Mouse (Mus musculus): Measurements from ENCODE around the gene Nxt2.
"Not testable (repeated sequence)": the region's sequence is repeated elsewhere in the genome, so short reads cannot be mapped to it uniquely, and the experiment has no call there.

Gene Nxt2

GRCm38 (mm10) chrX:142226542-142226941 is at the start of gene Nxt2:
Gene Nxt2, plus strand, starts transcription at chrX:142226770.
- in situ Hi-C loops (cut with MseI, MboI) = no loop called here

- in situ Hi-C loops (cut with MseI, MboI) = no loop called here
Observed at GRCm38 (mm10) chrX:142176981-142177380, 49.6 kb upstream of the Nxt2 start.

- in situ Hi-C loops (cut with MseI, MboI) = no loop called here
Observed at GRCm38 (mm10) chrX:142182026-142182425, 44.5 kb upstream of the Nxt2 start.

- in situ Hi-C loops (cut with MseI, MboI) = no loop called here
Observed at GRCm38 (mm10) chrX:142189023-142189703, 37.4 kb upstream of the Nxt2 start.

DNA sequence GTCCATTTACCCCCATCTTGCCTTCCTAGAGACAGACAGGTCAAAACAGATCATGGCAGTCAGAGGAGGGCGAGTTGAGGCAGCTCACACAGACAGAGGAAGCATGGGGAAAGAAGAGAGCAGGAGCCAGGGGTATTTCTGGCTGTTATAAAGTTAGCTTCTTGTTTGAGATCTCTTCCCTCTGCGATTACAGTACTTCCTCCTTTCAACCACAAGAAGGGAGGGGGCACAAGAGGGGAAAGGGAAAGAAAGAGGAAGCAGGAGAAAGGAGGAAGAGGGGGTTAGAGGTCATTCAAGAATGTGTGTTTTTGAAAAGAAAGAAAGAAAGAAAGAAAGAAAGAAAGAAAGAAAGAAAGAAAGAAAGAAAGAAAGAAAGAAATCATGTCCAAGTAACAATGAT is 36.2 kb upstream of the Nxt2 start:
- in situ Hi-C loops (cut with MseI, MboI) = no loop called here

- in situ Hi-C loops (cut with MseI, MboI) = no loop called here
Observed at GRCm38 (mm10) chrX:142194420-142194819, 32.1 kb upstream of the Nxt2 start.

DNA sequence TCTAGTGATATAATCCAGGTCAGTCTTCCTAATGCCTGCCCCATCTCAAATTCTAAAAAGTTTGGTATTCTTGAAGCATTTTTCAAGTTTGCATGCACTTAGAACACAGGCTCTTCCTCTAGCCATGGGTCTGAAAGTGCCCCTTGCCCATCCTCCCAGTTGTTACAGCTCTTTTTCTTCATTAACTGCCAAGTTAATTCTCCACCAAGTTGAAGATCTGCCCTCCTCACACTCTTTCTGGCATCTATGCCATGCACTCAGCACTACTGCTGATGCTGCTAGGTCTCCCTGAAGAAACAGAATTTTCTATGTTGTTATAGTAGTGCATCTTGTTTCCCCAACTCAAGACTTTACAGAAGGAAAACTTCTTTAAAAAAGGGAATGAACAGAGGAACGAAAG is 31.0 kb upstream of the Nxt2 start:
- in situ Hi-C loops (cut with MseI, MboI) = no loop called here

GRCm38 (mm10) chrX:142196831-142197230 is 29.7 kb upstream of the Nxt2 start, which contains the start of gene Gucy2f:
Gene Gucy2f, minus strand, starts transcription at chrX:142196931.
- in situ Hi-C loops (cut with MseI, MboI) = no loop called here

- in situ Hi-C loops (cut with MseI, MboI) = no loop called here
Observed at GRCm38 (mm10) chrX:142200295-142200694, 26.3 kb upstream of the Nxt2 start.

DNA sequence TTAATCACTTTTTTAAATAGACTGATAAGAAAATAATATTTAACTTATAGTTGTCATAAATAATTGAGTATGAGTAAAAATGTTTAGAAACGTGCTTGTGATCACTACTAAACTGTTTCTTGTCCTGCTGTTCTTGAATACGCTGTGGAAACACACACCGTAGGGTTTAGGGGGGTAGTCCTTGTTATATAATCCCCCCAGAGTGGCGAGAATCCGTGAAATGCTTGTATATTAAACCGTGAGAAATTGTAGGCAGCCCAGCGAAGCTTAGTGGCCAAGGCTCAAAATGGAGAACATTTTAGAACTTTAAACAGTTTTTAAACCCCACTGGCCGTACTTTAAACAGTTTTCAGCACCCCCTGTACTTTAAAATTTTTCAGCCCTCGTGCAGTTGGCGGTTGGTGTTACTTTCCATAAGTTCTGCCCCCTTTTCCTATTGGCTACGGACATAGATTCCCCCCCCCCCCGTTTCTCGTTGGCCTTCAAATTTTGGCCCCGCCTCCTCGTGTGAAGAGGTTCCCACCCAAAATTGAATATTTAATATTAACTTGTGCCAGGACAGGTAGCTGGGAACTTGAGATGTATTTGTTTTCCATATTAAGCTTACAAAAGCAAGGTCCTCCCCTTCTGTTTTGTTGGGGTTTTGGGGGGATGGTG is 956 bp downstream of the Nxt2 start:
- in situ Hi-C loops (cut with MseI, MboI) = no loop called here

DNA sequence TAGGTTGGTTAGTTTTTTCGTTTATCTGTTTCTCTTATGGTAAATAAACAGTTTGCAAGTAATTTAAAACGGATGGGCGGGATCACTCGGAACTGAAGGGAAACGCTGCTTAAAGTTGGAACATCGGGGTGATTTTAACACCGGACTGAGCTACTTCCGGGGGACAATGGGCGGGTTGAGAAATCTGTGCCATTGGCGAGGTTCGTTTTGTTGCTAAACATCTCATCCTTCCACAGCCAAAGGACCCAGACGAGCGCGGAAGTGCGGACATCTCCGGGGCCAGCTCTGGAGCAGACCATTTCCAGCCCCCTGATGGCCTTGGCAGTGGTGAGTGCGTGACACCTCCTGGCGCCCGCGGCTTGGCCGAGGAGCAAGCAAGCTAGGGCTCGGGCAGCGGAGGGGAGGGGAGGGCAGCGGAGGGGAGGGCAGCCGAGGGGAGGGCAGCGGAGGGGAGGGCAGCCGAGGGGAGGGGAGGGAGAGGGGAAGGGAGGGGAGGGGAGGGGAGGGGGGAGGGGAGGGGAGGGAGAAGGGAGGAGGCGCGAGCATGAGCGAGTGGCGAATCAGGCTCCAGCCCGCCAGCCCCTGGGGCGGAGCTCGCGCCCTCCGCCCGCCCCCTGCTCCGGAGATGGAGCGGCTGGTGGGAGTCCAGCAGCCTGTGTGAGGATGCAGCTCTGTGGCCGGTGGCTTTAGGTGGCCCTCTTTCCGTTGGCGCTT is 1.6 kb downstream of the Nxt2 start:
- in situ Hi-C loops (cut with MseI, MboI) = no loop called here

GRCm38 (mm10) chrX:142228769-142229158 is 2.2 kb downstream of the Nxt2 start:
- in situ Hi-C loops (cut with MseI, MboI) = no loop called here

DNA sequence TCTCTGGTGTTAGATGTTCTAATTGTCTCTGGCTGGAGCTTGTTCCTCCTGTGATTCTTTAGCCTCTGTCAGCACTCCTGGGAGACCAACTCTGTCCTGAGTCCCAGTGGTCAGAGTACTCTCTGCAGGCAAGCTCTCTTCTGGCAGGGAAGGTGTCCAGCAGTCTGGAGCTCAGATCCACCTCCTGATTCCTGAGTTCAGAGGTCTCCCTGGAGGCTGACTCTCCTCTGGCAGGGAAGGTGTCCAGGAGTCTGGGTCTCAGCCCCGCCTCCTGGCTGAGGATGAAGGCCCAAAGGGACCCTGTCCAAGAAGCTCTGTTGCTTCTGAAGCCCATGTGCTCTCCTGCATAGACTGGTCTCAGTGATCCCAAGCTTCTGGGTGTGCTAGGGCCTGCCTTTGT is 9.6 kb downstream of the Nxt2 start:
- in situ Hi-C loops (cut with MseI, MboI) = not testable (repeated sequence)

DNA sequence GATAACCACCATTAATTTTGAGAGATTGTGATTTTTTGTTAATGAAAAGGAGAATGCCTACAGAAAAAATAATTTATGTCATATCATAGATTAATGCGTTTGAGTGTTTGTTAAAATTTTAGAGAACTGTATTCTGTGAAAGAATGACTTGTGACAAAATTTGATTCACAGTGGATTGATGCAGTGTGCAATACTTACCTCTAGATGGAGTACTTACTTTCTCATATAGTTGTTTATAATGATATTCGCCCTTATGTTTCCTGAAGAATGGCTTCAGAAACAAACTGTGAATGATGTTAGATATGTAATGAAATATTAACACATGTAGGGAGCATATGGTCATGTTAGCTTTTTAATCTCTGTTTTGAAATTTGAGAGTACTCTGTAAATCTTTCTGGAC is 10.5 kb downstream of the Nxt2 start:
- in situ Hi-C loops (cut with MseI, MboI) = no loop called here

DNA sequence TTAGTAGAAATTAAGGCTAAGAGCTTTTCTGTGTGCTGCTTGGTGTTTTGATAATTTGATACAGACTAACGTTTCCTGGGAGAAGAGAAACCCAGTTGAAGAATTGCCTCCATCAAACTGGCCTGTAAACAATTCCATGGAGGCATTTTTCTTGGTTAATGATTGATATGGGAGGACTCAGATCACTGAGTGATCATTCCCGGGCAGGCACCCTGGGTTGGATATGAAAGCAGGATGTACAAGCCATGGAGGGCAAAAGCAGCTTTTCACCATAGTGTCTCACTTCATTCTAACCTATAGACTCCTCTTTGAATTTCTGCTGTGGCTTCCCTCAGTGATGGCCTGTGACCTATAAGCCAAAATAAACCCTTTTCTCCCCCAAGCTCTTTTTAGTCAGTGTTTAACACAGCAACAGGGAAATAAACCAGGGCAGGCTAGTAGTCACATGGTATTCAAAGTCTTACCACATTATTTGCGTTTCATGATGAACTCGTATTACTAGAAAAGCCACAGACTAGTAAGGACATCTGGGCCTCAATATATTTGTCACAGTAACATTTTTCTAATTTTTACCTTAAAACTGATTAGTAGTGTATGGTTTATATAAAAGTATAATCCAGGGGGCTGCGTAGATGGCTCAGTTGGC is 19.2 kb downstream of the Nxt2 start:
- in situ Hi-C loops (cut with MseI, MboI) = no loop called here

DNA sequence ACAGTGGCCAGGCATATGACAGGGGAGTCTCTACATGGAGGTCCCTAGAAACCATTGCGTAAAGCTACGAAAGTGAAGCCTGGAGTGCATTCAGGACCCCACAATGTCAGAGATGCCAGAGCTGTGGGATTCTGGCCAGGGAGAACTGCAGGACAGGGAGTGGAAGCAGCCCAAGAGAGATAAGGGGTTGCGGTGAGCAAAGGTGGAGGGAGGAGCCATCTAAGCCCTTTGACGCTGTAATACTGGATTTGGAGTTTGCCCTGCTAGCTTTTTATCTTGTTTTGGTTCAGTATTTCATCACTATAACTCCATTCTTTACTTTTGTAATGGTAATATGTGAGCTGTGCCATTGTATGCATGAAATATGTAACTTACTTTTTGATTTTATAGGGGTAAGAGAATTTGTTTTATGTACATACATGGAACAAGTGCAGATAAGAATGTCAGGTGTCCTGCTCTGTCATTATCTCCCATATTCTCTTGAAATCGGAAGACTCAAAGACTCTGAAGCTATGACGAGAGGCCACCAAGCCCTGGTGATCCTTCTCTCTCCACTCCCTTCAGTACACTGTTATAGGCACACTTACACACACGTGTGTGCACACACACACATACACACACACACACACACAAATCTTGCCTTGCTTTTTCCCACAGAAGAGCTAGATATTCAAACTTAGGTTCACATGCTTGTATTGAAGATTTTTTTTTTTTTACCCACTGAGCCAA is 23.6 kb downstream of the Nxt2 start:
- in situ Hi-C loops (cut with MseI, MboI) = no loop called here

- in situ Hi-C loops (cut with MseI, MboI) = no loop called here
Observed at GRCm38 (mm10) chrX:142276031-142276430, 49.5 kb downstream of the Nxt2 start.

- in situ Hi-C loops (cut with MseI, MboI) = no loop called here
Observed at GRCm38 (mm10) chrX:142276573-142276972, 50.0 kb downstream of the Nxt2 start.

GRCm38 (mm10) chrX:142285905-142286304 is 59.3 kb downstream of the Nxt2 start:
- in situ Hi-C loops (cut with MseI, MboI) = no loop called here

Data from mouse trophoblast stem cell (cell line).